In genomic region chr1:80728183-80728582, GRCm38 (mm10) we compare ENCODE assay signal across 18 mouse cellular contexts. TPM values are rescaled to one million over a fixed set of nuclear protein-coding genes. Genes with fewer than 3 reads are reported as not detected.
A peak's percentile ranks its signal among the peaks of the same experiment; 100 is the strongest.
DNase-seq lines count a peak whose midpoint lies in the region; ATAC-seq and TF ChIP-seq lines count a peak whose summit lies in the region.
"Had no signal": no experiment of that assay in that cellular context is flagged by ENCODE, and none has a peak within 500 bp of the region (broad histone marks: within the 10 kb centered on the region; RNA-seq: fewer than 3 reads in every experiment).

No protein-coding gene starts in this region.

- WGBS in hindbrain, postnatal 0 days, result 66% methylated on average over 1 of the region's 1 CpGs
- WGBS in hindbrain, embryonic 13.5 days, result 53% methylated on average over 1 of the region's 1 CpGs

- no peak overlapping the region for H3K27ac ChIP-seq in hindbrain, postnatal 0 days
- no peak overlapping the region for H3K27ac ChIP-seq in hindbrain, embryonic 13.5 days
- H3K27ac ChIP-seq: embryonic facial prominence, embryonic 15.5 days; forebrain, embryonic 15.5 days; hindbrain, embryonic 14.5 days; liver, embryonic 15.5 days; midbrain, embryonic 10.5 days; neural tube, embryonic 15.5 days had no signal

- no peak overlapping the region for H3K9ac ChIP-seq in hindbrain, postnatal 0 days (replicated peaks; ENCODE audit: low read length)
- no peak overlapping the region for H3K9ac ChIP-seq in hindbrain, embryonic 13.5 days
- H3K9ac ChIP-seq: embryonic facial prominence, embryonic 15.5 days; forebrain, embryonic 15.5 days; hindbrain, embryonic 14.5 days; liver, embryonic 15.5 days; neural tube, embryonic 15.5 days had no signal

- peak; percentile 22; the same call in 1 of the 2 replicates for TF ChIP-seq CTCF in hindbrain, postnatal 0 days (IDR thresholded peaks at IDR 0.05; ENCODE audit: low read depth)

- H3K4me3 ChIP-seq in hindbrain, postnatal 0 days (ENCODE audit: low read length), result no peak overlapping the region
- no peak overlapping the region for H3K4me3 ChIP-seq in hindbrain, embryonic 13.5 days
- H3K4me3 ChIP-seq: embryonic facial prominence, embryonic 15.5 days; forebrain, embryonic 15.5 days; liver, embryonic 15.5 days; midbrain, embryonic 10.5 days; neural tube, embryonic 15.5 days had no signal

- no peaks in the 10 kb centered on the region for H3K27me3 ChIP-seq in hindbrain, postnatal 0 days (ENCODE audit: insufficient read depth, low read length)
- H3K27me3 ChIP-seq in hindbrain, embryonic 13.5 days, result no peaks in the 10 kb centered on the region
- H3K27me3 ChIP-seq: embryonic facial prominence, embryonic 15.5 days; forebrain, embryonic 15.5 days; liver, embryonic 15.5 days; neural tube, embryonic 15.5 days had no signal

- peak; percentile 34 for DNase-seq in hindbrain, postnatal 0 days (ENCODE audit: low spot score)
- DNase-seq in CD4-positive, CD25-positive, alpha-beta regulatory T cell, adult 2 months (ENCODE audit: low read depth, low spot score), result peak; percentile 88
- peak; percentile 84 for DNase-seq in T-cell, adult 2 months (ENCODE audit: low spot score)
- DNase-seq in naive thymus-derived CD4-positive, alpha-beta T cell, adult 2 months (ENCODE audit: low read depth), result peak; percentile 89
- DNase-seq in adrenal gland, adult (ENCODE audit: inconsistent age in 2 of 2, low spot score in 1 of 2), result no peak
- no peak for DNase-seq in urinary bladder, postnatal 36 days (ENCODE audit: low spot score in 2 of 2)
- DNase-seq: adrenal gland, postnatal 14 days; cerebellum, adult 11 months; heart, adult 11 months; kidney, postnatal 10 days; right cerebral cortex, postnatal 14 days had no signal

- H3K4me2 ChIP-seq in hindbrain, postnatal 0 days (ENCODE audit: low read depth, low read length), result no peak overlapping the region
- H3K4me2 ChIP-seq in hindbrain, embryonic 13.5 days, result no peak overlapping the region
- H3K4me2 ChIP-seq: embryonic facial prominence, embryonic 15.5 days; forebrain, embryonic 15.5 days; hindbrain, embryonic 14.5 days; liver, embryonic 15.5 days; neural tube, embryonic 15.5 days had no signal

- no peaks in the 10 kb centered on the region for H3K4me1 ChIP-seq in hindbrain, postnatal 0 days (ENCODE audit: insufficient read depth, low read length)
- H3K4me1 ChIP-seq in hindbrain, embryonic 13.5 days (replicated peaks), result no peaks in the 10 kb centered on the region
- H3K4me1 ChIP-seq: forebrain, embryonic 15.5 days; liver, embryonic 15.5 days; midbrain, embryonic 10.5 days; neural tube, embryonic 15.5 days had no signal

- ATAC-seq in hindbrain, postnatal 0 days, result no peak
- ATAC-seq in hindbrain, embryonic 13.5 days (ENCODE audit: low FRiP score), result no peak
- ATAC-seq: forebrain, embryonic 15.5 days had no signal

- no peaks in the 10 kb centered on the region for H3K36me3 ChIP-seq in hindbrain, postnatal 0 days (ENCODE audit: insufficient read depth, low read length)
- H3K36me3 ChIP-seq in hindbrain, embryonic 13.5 days, result no peaks in the 10 kb centered on the region
- H3K36me3 ChIP-seq: embryonic facial prominence, embryonic 15.5 days; forebrain, embryonic 15.5 days; liver, embryonic 15.5 days; midbrain, embryonic 10.5 days; neural tube, embryonic 15.5 days had no signal

- H3K9me3 ChIP-seq in hindbrain, postnatal 0 days (ENCODE audit: low read length), result no peaks in the 10 kb centered on the region
- no peaks in the 10 kb centered on the region for H3K9me3 ChIP-seq in hindbrain, embryonic 13.5 days
- H3K9me3 ChIP-seq: embryonic facial prominence, embryonic 15.5 days; forebrain, embryonic 15.5 days; liver, embryonic 15.5 days; midbrain, embryonic 10.5 days; neural tube, embryonic 15.5 days had no signal

RNA-seq across cellular contexts. Expression of gene Dock10, which starts 30.1 kb away (rescaled TPM):
- 14.2 and 21.6 TPM in 2 replicates for total RNA-seq in hindbrain, postnatal 0 days (2014; rRNA removed)
- polyA plus RNA-seq in hindbrain, postnatal 0 days (2015; fragmentation: Nextera tagmentation; extraction: Ambion mirVana), result 4.8 and 6.1 TPM in 2 replicates
- 2.6 and 3.0 TPM in 2 replicates for polyA plus RNA-seq in hindbrain, embryonic 13.5 days (2015; fragmentation: Nextera tagmentation; extraction: Ambion mirVana)

Comparison
In these comparisons a context has a peak if more than half of its experiments do, and no peak if none do; other contexts are left out.
1. DNase-seq: peak in hindbrain, postnatal 0 days (single experiment), CD4-positive, CD25-positive, alpha-beta regulatory T cell, adult 2 months (single experiment), T-cell, adult 2 months (single experiment) and naive thymus-derived CD4-positive, alpha-beta T cell, adult 2 months (single experiment); none in adrenal gland, adult (0 of 2) and urinary bladder, postnatal 36 days (0 of 2).